14 mouse cellular contexts compared by ENCODE assay signal in genomic region chr3:138495166-138496145, GRCm38 (mm10). TPM values are rescaled to one million over a fixed set of nuclear protein-coding genes. Genes with fewer than 3 reads are reported as not detected.
DNase-seq lines count a peak whose midpoint lies in the region; ATAC-seq and TF ChIP-seq lines count a peak whose summit lies in the region.
"Had no signal": no experiment of that assay in that cellular context is flagged by ENCODE, and none has a peak within 500 bp of the region (broad histone marks: within the 10 kb centered on the region; RNA-seq: fewer than 3 reads in every experiment).

No protein-coding gene starts in this region.

- no peaks in the 10 kb centered on the region for H3K9me3 ChIP-seq in MEL (replicated peaks; ENCODE audit: insufficient read depth, low read length)
- H3K9me3 ChIP-seq: forebrain, embryonic 12.5 days; midbrain, embryonic 12.5 days; neural tube, embryonic 13.5 days had no signal

- no peaks in the 10 kb centered on the region for H3K27me3 ChIP-seq in kidney, adult 2 months (replicated peaks; ENCODE audit: control insufficient read depth, insufficient read depth, low read length)
- no peaks in the 10 kb centered on the region for H3K27me3 ChIP-seq in MEL (ENCODE audit: control insufficient read depth in 1 of 2, insufficient read depth in 2 of 2, low read length in 2 of 2)
- no peaks in the 10 kb centered on the region for H3K27me3 ChIP-seq in cerebellum, adult 2 months (ENCODE audit: control insufficient read depth, insufficient read depth, low read length)
- H3K27me3 ChIP-seq: forebrain, embryonic 12.5 days; limb, embryonic 12.5 days; midbrain, embryonic 12.5 days; neural tube, embryonic 13.5 days had no signal

- no peak for TF ChIP-seq RAD21 in MEL (IDR thresholded peaks at IDR 0.05; ENCODE audit: low read depth, low read length)

- no peaks in the 10 kb centered on the region for H3K36me3 ChIP-seq in kidney, adult 2 months (ENCODE audit: control insufficient read depth, insufficient read depth, low read length)
- H3K36me3 ChIP-seq in MEL (ENCODE audit: control insufficient read depth in 1 of 2, insufficient read depth in 2 of 2, low read length in 2 of 2), result peaks cover 0 to 15% of the 10 kb centered on the region in 2 experiments; a peak in 2 of 4 replicates
- H3K36me3 ChIP-seq: forebrain, embryonic 12.5 days; limb, embryonic 12.5 days; midbrain, embryonic 12.5 days; neural tube, embryonic 13.5 days had no signal

- peak; percentile 90 to 91 for TF ChIP-seq EP300 in MEL (IDR thresholded peaks at IDR 0.05; ENCODE audit: low read depth in 1 of 2, low read length in 2 of 2)

- H3K9ac ChIP-seq in MEL (ENCODE audit: control insufficient read depth, low read depth, low read length, poor library complexity, severe bottlenecking), result peak overlapping the region; percentile 60
- H3K9ac ChIP-seq: forebrain, embryonic 12.5 days; limb, embryonic 12.5 days; midbrain, embryonic 12.5 days; neural tube, embryonic 13.5 days had no signal

- TF ChIP-seq POLR2A in kidney, adult 2 months (IDR thresholded peaks at IDR 0.05; ENCODE audit: low read depth, low read length), result no peak
- no peak for TF ChIP-seq POLR2A in MEL (IDR thresholded peaks at IDR 0.05; ENCODE audit: control insufficient read depth in 1 of 2, insufficient read depth in 1 of 2, low read depth in 1 of 2, low read length in 2 of 2, poor library complexity in 1 of 2)
- no peak for TF ChIP-seq POLR2A in cerebellum, adult 2 months (IDR thresholded peaks at IDR 0.05; ENCODE audit: borderline replicate concordance, insufficient read depth, low read length)

- no peaks in the 10 kb centered on the region for H3K4me1 ChIP-seq in kidney, adult 2 months (ENCODE audit: control insufficient read depth, insufficient read depth, low read length)
- H3K4me1 ChIP-seq in MEL (ENCODE audit: control insufficient read depth in 1 of 2, insufficient read depth in 2 of 2, low read length in 2 of 2), result peaks cover 7 to 12% of the 10 kb centered on the region in 2 experiments; a peak in 3 of 4 replicates
- H3K4me1 ChIP-seq in cerebellum, adult 2 months (ENCODE audit: control insufficient read depth, insufficient read depth, low read length), result no peaks in the 10 kb centered on the region
- H3K4me1 ChIP-seq: limb, embryonic 12.5 days had no signal

- no peak for TF ChIP-seq CTCF in kidney, adult 2 months (conservative IDR thresholded peaks at IDR 0.05; ENCODE audit: insufficient read depth, insufficient read length, low read depth, low read length)
- no peak for TF ChIP-seq CTCF in MEL (IDR thresholded peaks at IDR 0.05 in 2 of 3, conservative IDR thresholded peaks at IDR 0.05 in 1 of 3; ENCODE audit: control insufficient read depth in 1 of 3, insufficient read depth in 1 of 3, low read depth in 2 of 3, low read length in 3 of 3, poor library complexity in 1 of 3, severe bottlenecking in 1 of 3)
- no peak for TF ChIP-seq CTCF in cerebellum, adult 2 months (IDR thresholded peaks at IDR 0.05; ENCODE audit: borderline replicate concordance, insufficient read depth, low read depth, low read length)

- 77% methylated on average over 11 of the region's 11 CpGs for WGBS in kidney, adult 2 months
- WGBS in cerebellum, adult 2 months, result 88% methylated on average over 11 of the region's 11 CpGs

- H3K4me3 ChIP-seq in kidney, adult 2 months (ENCODE audit: insufficient read depth, low read depth, low read length), result no peak overlapping the region
- peak overlapping the region; percentile 20 to 40 for H3K4me3 ChIP-seq in MEL (ENCODE audit: control insufficient read depth in 1 of 2, insufficient read depth in 1 of 2, low read depth in 2 of 2, low read length in 2 of 2)
- no peak overlapping the region for H3K4me3 ChIP-seq in cerebellum, adult 2 months (replicated peaks; ENCODE audit: insufficient read depth, low read depth, low read length)
- H3K4me3 ChIP-seq: forebrain, embryonic 12.5 days; limb, embryonic 12.5 days; midbrain, embryonic 12.5 days; neural tube, embryonic 13.5 days had no signal

- no peak overlapping the region for H3K27ac ChIP-seq in kidney, adult 2 months (ENCODE audit: insufficient read depth, low read depth, low read length)
- H3K27ac ChIP-seq in MEL (ENCODE audit: control insufficient read depth, low read depth, low read length), result peak overlapping the region; percentile 92
- H3K27ac ChIP-seq in cerebellum, adult 2 months (ENCODE audit: insufficient read depth, low read length), result no peak overlapping the region
- H3K27ac ChIP-seq: forebrain, embryonic 12.5 days; limb, embryonic 12.5 days; midbrain, embryonic 12.5 days; neural tube, embryonic 13.5 days had no signal

- H3K79me2 ChIP-seq in MEL (ENCODE audit: control insufficient read depth, insufficient read depth, low read length, poor library complexity), result no peaks in the 10 kb centered on the region

- peak; percentile 2 for DNase-seq in kidney, adult 2 months
- no peak for DNase-seq in kidney, postnatal 25 days
- DNase-seq in MEL (ENCODE audit: low read depth, low spot score), result peak; percentile 87
- peak; percentile 27 for DNase-seq in fibroblast of lung, adult 2 months (ENCODE audit: low read depth)
- DNase-seq in spleen, postnatal 14 days (ENCODE audit: low spot score in 2 of 2), result no peak
- no peak for DNase-seq in cerebellum, postnatal 4 days (ENCODE audit: low spot score in 2 of 2)
- no peak for DNase-seq in cerebellum, adult 2 months
- DNase-seq: gastrocnemius, postnatal 25 days; kidney, adult 18-20 months had no signal

- ATAC-seq in megakaryocyte, adult 5-6 weeks (ENCODE audit: poor library complexity, severe bottlenecking), result 0 out of 2 replicates have a peak, but pooled peaks have one; percentile 41

TF ChIP-seq in MEL, 35 proteins besides CTCF, POLR2A, EP300 and RAD21 (continues in another document):
- TF ChIP-seq SMC3 (IDR thresholded peaks at IDR 0.05; ENCODE audit: low read depth, low read length) (no peak), USF2 (IDR thresholded peaks at IDR 0.05; ENCODE audit: borderline replicate concordance in 1 of 2, insufficient read depth in 1 of 2, low read depth in 1 of 2, low read length in 2 of 2) (no peak), MEF2A (IDR thresholded peaks at IDR 0.05; ENCODE audit: extremely low read depth, insufficient replicate concordance, low read depth, low read length, poor library complexity, severe bottlenecking) (no peak), E2F4 (IDR thresholded peaks at IDR 0.05; ENCODE audit: borderline replicate concordance, low read depth, low read length) (no peak), MAZ (IDR thresholded peaks at IDR 0.05; ENCODE audit: low read depth, low read length) (peak; percentile 87), MAX (IDR thresholded peaks at IDR 0.05; ENCODE audit: low read length) (no peak), TCF12 (IDR thresholded peaks at IDR 0.05; ENCODE audit: low read depth, low read length) (peak; percentile 95), ZMIZ1 (IDR thresholded peaks at IDR 0.05; ENCODE audit: low read depth, low read length) (no peak), TAL1 (IDR thresholded peaks at IDR 0.05; ENCODE audit: low read length) (peak; percentile 88), CHD2 (IDR thresholded peaks at IDR 0.05; ENCODE audit: low read length) (no peak), HCFC1 (IDR thresholded peaks at IDR 0.05; ENCODE audit: low read depth, low read length) (peak; percentile 41; the same call in 1 of the 2 replicates), POLR2AphosphoS5 (IDR thresholded peaks at IDR 0.05; ENCODE audit: borderline replicate concordance, low read depth, low read length) (no peak), JUND (IDR thresholded peaks at IDR 0.05; ENCODE audit: low read depth, low read length) (no peak), UBTF (IDR thresholded peaks at IDR 0.05; ENCODE audit: borderline replicate concordance, insufficient read depth, low read depth, low read length) (no peak), SIN3A (IDR thresholded peaks at IDR 0.05; ENCODE audit: low read length) (peak; percentile 66; the same call in 1 of the 2 replicates), MYB (IDR thresholded peaks at IDR 0.05; ENCODE audit: low read depth, low read length) (peak; percentile 39), BHLHE40 (IDR thresholded peaks at IDR 0.05; ENCODE audit: borderline replicate concordance, low read depth, low read length) (no peak), MAFK (IDR thresholded peaks at IDR 0.05; ENCODE audit: borderline replicate concordance, low read depth, low read length) (0 out of 2 replicates have a peak, but pooled peaks have one; percentile 33), GABPA (IDR thresholded peaks at IDR 0.05; ENCODE audit: low read depth, low read length) (no peak), ETS1 (IDR thresholded peaks at IDR 0.05; ENCODE audit: low read depth, low read length) (peak; percentile 87), POLR2AphosphoS2 (IDR thresholded peaks at IDR 0.05; ENCODE audit: low read length) (no peak), GATA1 (IDR thresholded peaks at IDR 0.05; ENCODE audit: low read depth, low read length) (peak; percentile 93), NRF1 (IDR thresholded peaks at IDR 0.05; ENCODE audit: insufficient read depth, low read depth, low read length, poor library complexity, severe bottlenecking) (no peak), ELF1 (IDR thresholded peaks at IDR 0.05; ENCODE audit: low read depth, low read length) (no peak)

RNA-seq across cellular contexts. Expression of gene Metap1, which starts 6.1 kb away (rescaled TPM):
- 19.9 and 22.6 TPM in 2 replicates for polyA plus RNA-seq in kidney, adult 2 months (2012; rRNA removed)
- total RNA-seq in MEL (2012; rRNA removed), result 71.0 and 73.1 TPM in 2 replicates
- 10 to 100 TPM; 57.4 to 96.3 TPM for polyA plus RNA-seq in MEL (2012; ENCODE audit: insufficient read depth in 1 of 2, insufficient read length in 2 of 2, low read depth in 1 of 2, low replicate concordance in 2 of 2, missing spikeins in 1 of 2)
- total RNA-seq in megakaryocyte, adult 5-6 weeks (2015), result 20.9 and 24.0 TPM in 2 replicates
- total RNA-seq in megakaryocyte, adult 5-6 weeks (2017), result 28.5 and 36.9 TPM in 2 replicates
- 43.1 and 45.3 TPM in 2 replicates for polyA plus RNA-seq in cerebellum, adult 2 months (2012; rRNA removed)

RNA-seq across cellular contexts. Expression of gene Eif4e, which starts 30.5 kb away (rescaled TPM):
- 17.5 and 33.6 TPM in 2 replicates for polyA plus RNA-seq in kidney, adult 2 months (2012; rRNA removed)
- 363 and 364 TPM in 2 replicates for total RNA-seq in MEL (2012; rRNA removed)
- polyA plus RNA-seq in MEL (2012; ENCODE audit: insufficient read depth in 1 of 2, insufficient read length in 2 of 2, low read depth in 1 of 2, low replicate concordance in 2 of 2, missing spikeins in 1 of 2), result 100 to 1,000 TPM in 1 of 2 experiments, 10 to 100 TPM in 1; 83.5 to 490 TPM
- total RNA-seq in megakaryocyte, adult 5-6 weeks (2015), result 179 and 204 TPM in 2 replicates
- 106 and 108 TPM in 2 replicates for total RNA-seq in megakaryocyte, adult 5-6 weeks (2017)
- polyA plus RNA-seq in cerebellum, adult 2 months (2012; rRNA removed), result 137 and 138 TPM in 2 replicates

RNA-seq across cellular contexts. Expression of gene Adh5, which starts 52.6 kb away (rescaled TPM):
- 82.6 and 107 TPM in 2 replicates for polyA plus RNA-seq in kidney, adult 2 months (2012; rRNA removed)
- total RNA-seq in MEL (2012; rRNA removed), result 127 and 128 TPM in 2 replicates
- 100 to 1,000 TPM; 187 to 351 TPM for polyA plus RNA-seq in MEL (2012; ENCODE audit: insufficient read depth in 1 of 2, insufficient read length in 2 of 2, low read depth in 1 of 2, low replicate concordance in 2 of 2, missing spikeins in 1 of 2)
- total RNA-seq in megakaryocyte, adult 5-6 weeks (2015), result 67.0 and 85.0 TPM in 2 replicates
- total RNA-seq in megakaryocyte, adult 5-6 weeks (2017), result 67.1 and 71.1 TPM in 2 replicates
- polyA plus RNA-seq in cerebellum, adult 2 months (2012; rRNA removed), result 84.3 and 84.6 TPM in 2 replicates

Comparison
In these comparisons a context has a peak if more than half of its experiments do, and no peak if none do; other contexts are left out.
1. DNase-seq: peak in kidney, adult 2 months (single experiment), MEL (single experiment) and fibroblast of lung, adult 2 months (single experiment); none in kidney, postnatal 25 days (0 of 2), spleen, postnatal 14 days (0 of 2), cerebellum, postnatal 4 days (0 of 2) and cerebellum, adult 2 months (0 of 2).
2. H3K4me3 ChIP-seq: peak in MEL (2 of 2); none in kidney, adult 2 months (single experiment) and cerebellum, adult 2 months (single experiment).